Mouse (Mus musculus): ENCODE results near the gene Pigr. TPM values are rescaled to one million over a fixed set of nuclear protein-coding genes. Genes with fewer than 3 reads are reported as not detected.

Pigr gene
- polyA plus RNA-seq, 1 experiment from 2014 or later, result 0.76 TPM

- DNase-seq (ENCODE audit: low spot score) (no peak), ATAC-seq (replicated peaks; ENCODE audit: low FRiP score, low TSS enrichment, low read depth) (no peak)
- H3K27ac ChIP-seq (ENCODE audit: low read depth), result no peak overlapping the region
- H3K4me2 ChIP-seq (ENCODE audit: low read length), result no peak overlapping the region
- H3K27me3 ChIP-seq (replicated peaks; ENCODE audit: control insufficient read depth, insufficient read depth, low read length), result no peaks in the 10 kb centered on the region
- H3K4me1 ChIP-seq (replicated peaks; ENCODE audit: control insufficient read depth, insufficient read depth, low read length), result no peaks in the 10 kb centered on the region
- H3K9ac ChIP-seq (ENCODE audit: low read length), result no peak overlapping the region
- H3K36me3 ChIP-seq (ENCODE audit: control insufficient read depth, insufficient read depth, low read length), result no peaks in the 10 kb centered on the region
- no peak overlapping the region for H3K4me3 ChIP-seq (ENCODE audit: low read depth, low read length)
- no peaks in the 10 kb centered on the region for H3K9me3 ChIP-seq (ENCODE audit: control insufficient read depth, low read length)
- 83% methylated on average over 7 of the region's 7 CpGs for WGBS
Measured at GRCm38 (mm10) chr1:130820316-130821148, 6.0 kb upstream of the Pigr start.

DNA sequence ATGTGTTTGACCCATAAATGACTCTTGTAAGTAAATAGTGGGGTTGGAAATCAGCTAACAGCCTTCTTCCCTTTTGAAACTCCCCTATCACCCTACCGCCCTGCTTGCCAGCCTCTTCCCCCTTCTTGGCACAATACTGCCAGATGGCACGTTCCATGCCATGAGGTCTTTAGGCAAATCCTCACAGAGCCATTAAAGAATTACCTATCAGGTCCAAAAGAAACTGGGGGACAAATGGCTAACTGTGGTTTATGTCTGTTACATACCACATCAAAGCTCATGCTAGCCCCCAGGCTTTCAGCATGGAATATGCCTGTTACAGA is 5.4 kb upstream of the Pigr start:
- no peak overlapping the region for H3K4me3 ChIP-seq (ENCODE audit: low read depth, low read length)
- DNase-seq (ENCODE audit: low spot score), result no peak

GRCm38 (mm10) chr1:130821911-130822625 is 4.4 kb upstream of the Pigr start:
- ATAC-seq (replicated peaks; ENCODE audit: low FRiP score, low TSS enrichment, low read depth) (peak; percentile 73), DNase-seq (ENCODE audit: low spot score) (no peak)
- Histone ChIP-seq H3K4me3 (ENCODE audit: low read depth, low read length) (no peak overlapping the region), H3K9me3 (ENCODE audit: control insufficient read depth, low read length) (no peaks in the 10 kb centered on the region), H3K36me3 (ENCODE audit: control insufficient read depth, insufficient read depth, low read length) (no peaks in the 10 kb centered on the region), H3K9ac (ENCODE audit: low read length) (no peak overlapping the region), H3K4me1 (replicated peaks; ENCODE audit: control insufficient read depth, insufficient read depth, low read length) (no peaks in the 10 kb centered on the region), H3K27ac (ENCODE audit: low read depth) (peak overlapping the region; percentile 47; the same call in 1 of the 2 replicates), H3K4me2 (ENCODE audit: low read length) (no peak overlapping the region), H3K27me3 (replicated peaks; ENCODE audit: control insufficient read depth, insufficient read depth, low read length) (no peaks in the 10 kb centered on the region)
- WGBS, result 44% methylated on average over 9 of the region's 9 CpGs

More for the DNA sequence above, 5.4 kb upstream of the Pigr start:
- Histone ChIP-seq H3K4me2 (ENCODE audit: low read length) (no peak overlapping the region), H3K36me3 (ENCODE audit: control insufficient read depth, insufficient read depth, low read length) (no peaks in the 10 kb centered on the region), H3K9me3 (ENCODE audit: control insufficient read depth, low read length) (no peaks in the 10 kb centered on the region), H3K4me1 (replicated peaks; ENCODE audit: control insufficient read depth, insufficient read depth, low read length) (no peaks in the 10 kb centered on the region), H3K27ac (ENCODE audit: low read depth) (no peak overlapping the region; the same call in 1 of the 2 replicates), H3K9ac (ENCODE audit: low read length) (no peak overlapping the region), H3K27me3 (replicated peaks; ENCODE audit: control insufficient read depth, insufficient read depth, low read length) (no peaks in the 10 kb centered on the region)
- WGBS, result 77% methylated on average over 2 of the region's 2 CpGs
- no peak for ATAC-seq (replicated peaks; ENCODE audit: low FRiP score, low TSS enrichment, low read depth)

GRCm38 (mm10) chr1:130828656-130829055 is 2.2 kb downstream of the Pigr start:
- no peaks in the 10 kb centered on the region for H3K36me3 ChIP-seq (ENCODE audit: control insufficient read depth, insufficient read depth, low read length)
- 79% methylated on average over 4 of the region's 4 CpGs for WGBS
- no peak for ATAC-seq (replicated peaks; ENCODE audit: low FRiP score, low TSS enrichment, low read depth)
- H3K27ac ChIP-seq (ENCODE audit: low read depth), result no peak overlapping the region
- H3K4me2 ChIP-seq (ENCODE audit: low read length), result no peak overlapping the region
- DNase-seq (ENCODE audit: low spot score), result no peak
- no peak overlapping the region for H3K4me3 ChIP-seq (ENCODE audit: low read depth, low read length)
- H3K4me1 ChIP-seq (replicated peaks; ENCODE audit: control insufficient read depth, insufficient read depth, low read length), result 0 out of 2 replicates have a peak, but pooled peaks cover 4% of the 10 kb centered on the region
- H3K27me3 ChIP-seq (replicated peaks; ENCODE audit: control insufficient read depth, insufficient read depth, low read length), result no peaks in the 10 kb centered on the region
- no peaks in the 10 kb centered on the region for H3K9me3 ChIP-seq (ENCODE audit: control insufficient read depth, low read length)
- no peak overlapping the region for H3K9ac ChIP-seq (ENCODE audit: low read length)

GRCm38 (mm10) chr1:130829906-130830830 is 3.7 kb downstream of the Pigr start:
- Histone ChIP-seq H3K4me3 (ENCODE audit: low read depth, low read length) (no peak overlapping the region), H3K27ac (ENCODE audit: low read depth) (no peak overlapping the region), H3K36me3 (ENCODE audit: control insufficient read depth, insufficient read depth, low read length) (no peaks in the 10 kb centered on the region), H3K9ac (ENCODE audit: low read length) (no peak overlapping the region), H3K4me1 (replicated peaks; ENCODE audit: control insufficient read depth, insufficient read depth, low read length) (0 out of 2 replicates have a peak, but pooled peaks cover 4% of the 10 kb centered on the region), H3K9me3 (ENCODE audit: control insufficient read depth, low read length) (no peaks in the 10 kb centered on the region), H3K4me2 (ENCODE audit: low read length) (no peak overlapping the region), H3K27me3 (replicated peaks; ENCODE audit: control insufficient read depth, insufficient read depth, low read length) (no peaks in the 10 kb centered on the region)
- no peak for ATAC-seq (replicated peaks; ENCODE audit: low FRiP score, low TSS enrichment, low read depth)
- DNase-seq (ENCODE audit: low spot score), result no peak
- WGBS, result 76% methylated on average over 8 of the region's 8 CpGs

DNA sequence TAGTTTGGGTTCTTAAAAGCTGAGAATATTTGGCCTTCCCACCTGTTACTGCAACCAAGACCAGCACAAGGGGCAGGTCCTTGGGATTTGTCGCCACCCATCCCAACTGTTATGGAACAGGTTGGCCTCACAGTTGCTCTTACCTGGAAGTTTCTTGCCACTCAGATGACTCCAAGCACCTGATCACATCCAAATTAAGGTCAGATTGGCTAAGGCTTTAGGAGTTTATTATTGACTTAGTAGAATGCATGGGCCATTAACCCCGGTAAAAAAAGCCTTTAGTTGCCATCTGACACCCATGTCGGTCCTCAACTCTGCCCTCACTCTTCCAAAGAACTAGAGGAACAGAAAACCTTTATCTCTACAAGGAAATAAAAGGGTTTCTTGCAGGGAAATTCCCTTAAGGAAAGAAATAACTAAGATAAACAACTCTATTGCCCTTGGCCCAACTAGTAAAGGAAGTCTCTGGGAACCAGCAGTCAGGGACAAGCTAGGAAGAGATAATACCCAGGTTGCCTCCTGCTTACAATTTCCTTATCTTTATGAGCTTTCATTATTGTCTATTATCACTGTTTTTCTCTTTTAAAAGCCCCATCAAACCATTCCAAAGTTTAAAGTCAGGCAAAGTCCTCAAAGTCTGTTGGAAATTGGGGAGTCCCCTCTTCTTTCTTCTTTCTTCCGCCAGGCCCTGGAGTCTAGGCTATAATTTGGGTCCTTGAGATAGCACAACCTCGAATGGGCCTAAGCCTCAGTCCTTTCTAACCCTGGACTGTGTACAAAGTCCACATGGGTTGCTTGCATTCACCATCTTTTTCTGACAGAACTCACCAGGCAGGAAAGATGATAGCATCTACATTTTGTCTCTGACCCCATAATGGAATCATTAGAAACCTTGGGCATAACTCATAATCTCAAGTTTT is 6.0 kb downstream of the Pigr start:
- H3K9ac ChIP-seq (ENCODE audit: low read length), result no peak overlapping the region

DNA sequence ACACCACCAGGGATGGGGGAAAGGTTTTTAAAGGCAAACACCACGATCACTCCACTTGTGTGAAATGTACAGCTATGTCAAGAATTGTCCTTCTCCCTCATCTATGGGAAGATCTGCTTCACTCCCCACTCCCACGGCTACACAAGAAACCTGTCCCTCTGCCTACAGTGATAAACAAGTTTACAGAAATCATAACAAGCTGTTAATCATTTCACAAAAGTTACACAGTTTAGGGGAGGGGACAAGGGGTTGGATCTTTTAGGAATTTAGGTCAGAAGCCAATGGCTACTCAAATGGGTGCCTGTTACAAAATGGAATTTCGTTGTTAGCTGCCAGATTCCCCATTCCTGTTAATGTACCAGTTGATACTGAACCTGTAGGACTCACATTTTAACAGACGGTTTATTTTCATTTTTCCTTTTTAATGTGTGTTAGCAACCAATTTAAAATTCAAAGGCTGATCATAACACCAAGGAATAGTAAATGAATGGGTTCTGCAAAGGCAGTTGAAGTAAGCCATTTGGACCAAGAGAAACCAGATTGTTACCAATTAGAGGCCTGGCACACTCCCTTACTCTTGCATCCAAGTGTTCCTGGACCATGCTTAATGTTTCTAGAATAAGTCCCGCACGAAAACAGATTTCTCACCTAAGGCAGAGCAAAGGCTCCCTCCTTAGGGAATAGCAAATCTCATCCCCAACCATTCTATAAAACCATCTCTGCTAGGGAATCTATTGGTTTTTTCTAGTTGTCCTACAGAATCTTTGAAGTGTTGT is 8.9 kb downstream of the Pigr start:
- H3K4me2 ChIP-seq (ENCODE audit: low read length), result no peak overlapping the region
- ATAC-seq (replicated peaks; ENCODE audit: low FRiP score, low TSS enrichment, low read depth) (no peak), DNase-seq (ENCODE audit: low spot score) (no peak)
- WGBS, result 77% methylated on average over 6 of the region's 6 CpGs
- H3K4me3 ChIP-seq (ENCODE audit: low read depth, low read length), result no peak overlapping the region
- H3K27me3 ChIP-seq (replicated peaks; ENCODE audit: control insufficient read depth, insufficient read depth, low read length), result no peaks in the 10 kb centered on the region
- H3K9me3 ChIP-seq (ENCODE audit: control insufficient read depth, low read length), result no peaks in the 10 kb centered on the region
- H3K9ac ChIP-seq (ENCODE audit: low read length), result no peak overlapping the region
- H3K36me3 ChIP-seq (ENCODE audit: control insufficient read depth, insufficient read depth, low read length), result no peaks in the 10 kb centered on the region
- peaks cover 8% of the 10 kb centered on the region; the same call in 1 of the 2 replicates for H3K4me1 ChIP-seq (replicated peaks; ENCODE audit: control insufficient read depth, insufficient read depth, low read length)
- H3K27ac ChIP-seq (ENCODE audit: low read depth), result no peak overlapping the region

More for the DNA sequence above, 6.0 kb downstream of the Pigr start:
- H3K4me3 ChIP-seq (ENCODE audit: low read depth, low read length), result no peak overlapping the region
- DNase-seq (ENCODE audit: low spot score) (no peak), ATAC-seq (replicated peaks; ENCODE audit: low FRiP score, low TSS enrichment, low read depth) (peak; percentile 79)
- H3K27me3 ChIP-seq (replicated peaks; ENCODE audit: control insufficient read depth, insufficient read depth, low read length), result no peaks in the 10 kb centered on the region
- no peaks in the 10 kb centered on the region for H3K36me3 ChIP-seq (ENCODE audit: control insufficient read depth, insufficient read depth, low read length)
- no peak overlapping the region for H3K4me2 ChIP-seq (ENCODE audit: low read length)
- 0 out of 2 replicates have a peak overlapping the region, but pooled peaks have one; percentile 25 for H3K27ac ChIP-seq (ENCODE audit: low read depth)
- 66% methylated on average over 5 of the region's 5 CpGs for WGBS
- 0 out of 2 replicates have a peak, but pooled peaks cover 4% of the 10 kb centered on the region for H3K4me1 ChIP-seq (replicated peaks; ENCODE audit: control insufficient read depth, insufficient read depth, low read length)
- no peaks in the 10 kb centered on the region for H3K9me3 ChIP-seq (ENCODE audit: control insufficient read depth, low read length)

Measured in intestine, embryonic 14.5 days (tissue).